Mouse (Mus musculus) heart, postnatal 0 days (tissue): ENCODE results near the gene Pla2g12a. TPM values are rescaled to one million over a fixed set of nuclear protein-coding genes. Genes with fewer than 3 reads are reported as not detected.
A peak's percentile ranks its signal among the peaks of the same experiment; 100 is the strongest.

Experiments
- ATAC-seq: fragments of 200-750 bp; cut with Nextera tagmentation; 2 replicates; pipeline ENCODE4 v1.8.0; 2017; ENCODE audit warnings: low read depth, moderate number of reproducible peaks, moderate library complexity; ENCODE audit not compliant: insufficient read depth
- DNase-seq: peaks from one replicate; pipeline ENCODE4 v3.0.0-alpha.2; 2016; ENCODE audit warnings: low spot score
- H3K27ac ChIP-seq: fragments of 300-500 bp; sonication (generic); 2 replicates; pipeline ENCODE4 v1.5.1; 2014; ENCODE audit warnings: low read depth, mild to moderate bottlenecking
- H3K27me3 ChIP-seq: fragments of 300-500 bp; sonication (generic); 2 replicates; pipeline ENCODE4 v1.6.1; 2014; ENCODE audit warnings: low read length, mixed read lengths; ENCODE audit not compliant: control insufficient read depth, insufficient read depth
- H3K36me3 ChIP-seq: fragments of 300-500 bp; sonication (generic); replicated peaks from 2 replicates; pipeline ENCODE4 v1.6.1; 2014; ENCODE audit warnings: low read length, mixed read lengths; ENCODE audit not compliant: control insufficient read depth, insufficient read depth
- H3K4me1 ChIP-seq: fragments of 300-500 bp; sonication (generic); 2 replicates; pipeline ENCODE4 v1.6.1; 2014; ENCODE audit warnings: antibody characterized with exemption; ENCODE audit not compliant: control insufficient read depth, insufficient read depth
- H3K4me2 ChIP-seq: fragments of 300-500 bp; sonication (generic); 2 replicates; pipeline ENCODE4 v1.6.1; 2014; ENCODE audit warnings: low read depth, mild to moderate bottlenecking, low read length, moderate library complexity
- H3K4me3 ChIP-seq: fragments of 300-500 bp; sonication (generic); 2 replicates; pipeline ENCODE4 v1.5.1; 2014; ENCODE audit warnings: low read depth, low read length
- H3K9ac ChIP-seq: fragments of 300-500 bp; sonication (generic); replicated peaks from 2 replicates; pipeline ENCODE4 v1.6.1; 2014; ENCODE audit warnings: low read depth, low read length, mixed read lengths
- H3K9me3 ChIP-seq: fragments of 300-500 bp; sonication (generic); replicated peaks from 2 replicates; pipeline ENCODE4 v1.6.1; 2016; ENCODE audit warnings: low read length; ENCODE audit not compliant: control insufficient read depth
- CTCF ChIP-seq: IDR thresholded peaks from 2 replicates; pipeline ENCODE4 v1.5.1; 2016; ENCODE audit warnings: antibody characterized with exemption, control low read depth, low read depth
- EP300 ChIP-seq: IDR thresholded peaks from 2 replicates; pipeline ENCODE4 v1.6.1; 2016; ENCODE audit warnings: antibody characterized with exemption, low read depth
- WGBS: fragments of 180-500 bp; shearing (Covaris S2); extraction: QIAGEN DNeasy Blood & Tissue Kit; methylation state at CpG from one replicate; pipeline ENCODE4 v1.1.7; 2014; 5-methylcytosine and 5-hydroxymethylcytosine counted together
- polyA plus RNA-seq: library from polyadenylated mRNA; unstranded; fragments of >200 nt; fragmentation: Nextera tagmentation; extraction: Ambion mirVana; gene quantifications from 2 replicates; pipeline ENCODE4 v1.2.1, GENCODE M21; 2015
- total RNA-seq: library from RNA; depleted of rRNA; stranded (reverse); fragments of >200 nt; gene quantifications from 2 replicates; pipeline ENCODE4 v1.2.3, GENCODE M21; 2014; ENCODE audit warnings: low replicate concordance

The Pla2g12a gene
- total and polyA plus RNA-seq, 2 experiments from 2014 or later, result 50.2 to 52.2 TPM

- ATAC-seq, result no peak
- no peaks in the 10 kb centered on the region for H3K9me3 ChIP-seq
- WGBS, result 92% methylated on average over 13 of the region's 13 CpGs
- no peaks in the 10 kb centered on the region for H3K27me3 ChIP-seq
- no peak overlapping the region for H3K9ac ChIP-seq
- H3K4me2 ChIP-seq, result no peak overlapping the region
- H3K36me3 ChIP-seq, result peaks cover 62% of the 10 kb centered on the region
- no peak overlapping the region for H3K4me3 ChIP-seq
- TF ChIP-seq EP300, result no peak
- no peak for TF ChIP-seq CTCF
- no peak for DNase-seq
- H3K4me1 ChIP-seq, result no peaks in the 10 kb centered on the region
- no peak overlapping the region for H3K27ac ChIP-seq
Observed at GRCm38 (mm10) chr3:129913241-129913640, 34.8 kb downstream of the Pla2g12a start.

GRCm38 (mm10) chr3:129917424-129917823, 39.0 kb downstream of the Pla2g12a start:
- no peak overlapping the region for H3K4me2 ChIP-seq
- TF ChIP-seq EP300 (no peak), CTCF (no peak)
- no peak overlapping the region for H3K4me3 ChIP-seq
- no peaks in the 10 kb centered on the region for H3K9me3 ChIP-seq
- H3K27me3 ChIP-seq, result no peaks in the 10 kb centered on the region
- H3K27ac ChIP-seq, result no peak overlapping the region
- no peak for ATAC-seq
- H3K36me3 ChIP-seq, result peaks cover 22% of the 10 kb centered on the region
- DNase-seq, result no peak
- 62% methylated on average over 3 of the region's 3 CpGs for WGBS
- H3K4me1 ChIP-seq, result no peaks in the 10 kb centered on the region
- H3K9ac ChIP-seq, result no peak overlapping the region

- Histone ChIP-seq H3K36me3 (peaks cover 13% of the 10 kb centered on the region), H3K9me3 (no peaks in the 10 kb centered on the region), H3K27ac (no peak overlapping the region), H3K4me1 (no peaks in the 10 kb centered on the region), H3K27me3 (no peaks in the 10 kb centered on the region), H3K4me3 (no peak overlapping the region), H3K4me2 (no peak overlapping the region), H3K9ac (no peak overlapping the region)
- ATAC-seq (0 out of 2 replicates have a peak, but pooled peaks have one; percentile 51), DNase-seq (peak; percentile 66)
- 16% methylated on average over 13 of the region's 13 CpGs for WGBS
- TF ChIP-seq EP300 (no peak), CTCF (peak; percentile 74)
Observed at GRCm38 (mm10) chr3:129918434-129918833, 40.0 kb downstream of the Pla2g12a start.

GRCm38 (mm10) chr3:129923581-129923980, 45.2 kb downstream of the Pla2g12a start:
- Histone ChIP-seq H3K9ac (no peak overlapping the region), H3K27me3 (no peaks in the 10 kb centered on the region), H3K4me1 (no peaks in the 10 kb centered on the region), H3K27ac (no peak overlapping the region), H3K4me3 (no peak overlapping the region), H3K36me3 (no peaks in the 10 kb centered on the region), H3K9me3 (no peaks in the 10 kb centered on the region; the same call in 1 of the 2 replicates), H3K4me2 (no peak overlapping the region)
- DNase-seq (no peak), ATAC-seq (no peak)
- TF ChIP-seq CTCF (no peak), EP300 (no peak)
- WGBS, result 83% methylated on average over 7 of the region's 7 CpGs

GRCm38 (mm10) chr3:129925861-129926260, 47.5 kb downstream of the Pla2g12a start:
- WGBS, result 78% methylated on average over 3 of the region's 3 CpGs
- no peak overlapping the region for H3K4me2 ChIP-seq
- no peak overlapping the region for H3K4me3 ChIP-seq
- TF ChIP-seq EP300, result no peak
- no peak for TF ChIP-seq CTCF
- DNase-seq, result no peak
- H3K27me3 ChIP-seq, result no peaks in the 10 kb centered on the region
- no peak overlapping the region for H3K27ac ChIP-seq
- no peaks in the 10 kb centered on the region for H3K36me3 ChIP-seq
- no peaks in the 10 kb centered on the region; the same call in 1 of the 2 replicates for H3K9me3 ChIP-seq
- no peak overlapping the region for H3K9ac ChIP-seq
- no peak for ATAC-seq
- H3K4me1 ChIP-seq, result no peaks in the 10 kb centered on the region

- H3K27ac ChIP-seq, result no peak overlapping the region
- H3K9me3 ChIP-seq, result no peaks in the 10 kb centered on the region; the same call in 1 of the 2 replicates
- WGBS, result 63% methylated on average over 6 of the region's 6 CpGs
- H3K36me3 ChIP-seq, result no peaks in the 10 kb centered on the region
- H3K4me1 ChIP-seq, result no peaks in the 10 kb centered on the region
- no peak for ATAC-seq
- TF ChIP-seq EP300, result no peak
- TF ChIP-seq CTCF, result no peak
- H3K4me2 ChIP-seq, result no peak overlapping the region
- no peak for DNase-seq
- no peak overlapping the region for H3K9ac ChIP-seq
- no peak overlapping the region for H3K4me3 ChIP-seq
- no peaks in the 10 kb centered on the region for H3K27me3 ChIP-seq
Observed at GRCm38 (mm10) chr3:129930213-129930778, 51.9 kb downstream of the Pla2g12a start.
